Mouse (Mus musculus): ENCODE data around the gene F2r. TPM values are rescaled to one million over a fixed set of nuclear protein-coding genes. Genes with fewer than 3 reads are reported as not detected.
A peak's percentile ranks its signal among the peaks of the same experiment; 100 is the strongest.

F2r gene
- polyA plus RNA-seq, 1 experiment from 2014 or later, result 134 TPM

- Histone ChIP-seq H3K4me3 (ENCODE audit: low read depth, low read length) (no peak overlapping the region), H3K27me3 (replicated peaks; ENCODE audit: insufficient read depth, low read length) (no peaks in the 10 kb centered on the region), H3K9ac (replicated peaks; ENCODE audit: low read depth) (no peak overlapping the region), H3K27ac (ENCODE audit: low read length) (no peak overlapping the region), H3K4me2 (replicated peaks; ENCODE audit: low read depth, low read length) (no peak overlapping the region), H3K4me1 (ENCODE audit: insufficient read depth, low read depth, low read length) (no peaks in the 10 kb centered on the region), H3K9me3 (ENCODE audit: low read length) (no peaks in the 10 kb centered on the region), H3K36me3 (ENCODE audit: insufficient read depth, low read length) (0 out of 2 replicates have a peak, but pooled peaks cover 1% of the 10 kb centered on the region)
- 0 out of 2 replicates have a peak, but pooled peaks have one; percentile 13 for ATAC-seq
- 75% methylated on average over 5 of the region's 5 CpGs for WGBS
- TF ChIP-seq EP300 (IDR thresholded peaks at IDR 0.05) (no peak), CTCF (IDR thresholded peaks at IDR 0.05) (no peak)
- no peak for DNase-seq (ENCODE audit: low spot score)
Measured at GRCm38 (mm10) chr13:95595921-95596320, 22.4 kb downstream of the F2r start.

DNA sequence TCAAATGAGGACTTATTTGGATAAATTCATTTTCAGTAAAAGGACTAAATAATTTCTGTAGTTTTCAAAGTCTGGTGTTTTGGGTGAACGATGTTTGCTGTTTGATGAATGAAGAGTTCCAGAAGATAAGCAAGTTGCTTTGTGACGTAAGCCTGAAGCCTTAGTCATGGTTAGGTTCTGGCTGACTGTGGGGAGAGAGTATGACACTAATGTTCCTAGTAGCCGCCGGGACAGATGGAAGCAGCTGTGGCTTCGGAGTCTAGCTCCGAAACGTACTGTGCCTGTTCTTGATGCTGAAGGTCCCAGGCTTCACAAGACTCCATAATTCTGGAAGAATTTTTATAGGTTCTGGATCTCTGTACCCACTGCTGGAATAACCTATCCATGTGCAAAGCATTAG, 22.9 kb downstream of the F2r start:
- 61% methylated on average over 7 of the region's 7 CpGs for WGBS
- Histone ChIP-seq H3K4me3 (ENCODE audit: low read depth, low read length) (no peak overlapping the region), H3K27ac (ENCODE audit: low read length) (no peak overlapping the region), H3K36me3 (ENCODE audit: insufficient read depth, low read length) (no peaks in the 10 kb centered on the region), H3K4me1 (ENCODE audit: insufficient read depth, low read depth, low read length) (no peaks in the 10 kb centered on the region), H3K9ac (replicated peaks; ENCODE audit: low read depth) (no peak overlapping the region), H3K9me3 (ENCODE audit: low read length) (no peaks in the 10 kb centered on the region), H3K4me2 (replicated peaks; ENCODE audit: low read depth, low read length) (no peak overlapping the region), H3K27me3 (replicated peaks; ENCODE audit: insufficient read depth, low read length) (no peaks in the 10 kb centered on the region)
- DNase-seq (ENCODE audit: low spot score) (peak; percentile 80), ATAC-seq (peak; percentile 83)
- 0 out of 2 replicates have a peak, but pooled peaks have one; percentile 29 for TF ChIP-seq EP300 (IDR thresholded peaks at IDR 0.05)
- no peak for TF ChIP-seq CTCF (IDR thresholded peaks at IDR 0.05)

DNA sequence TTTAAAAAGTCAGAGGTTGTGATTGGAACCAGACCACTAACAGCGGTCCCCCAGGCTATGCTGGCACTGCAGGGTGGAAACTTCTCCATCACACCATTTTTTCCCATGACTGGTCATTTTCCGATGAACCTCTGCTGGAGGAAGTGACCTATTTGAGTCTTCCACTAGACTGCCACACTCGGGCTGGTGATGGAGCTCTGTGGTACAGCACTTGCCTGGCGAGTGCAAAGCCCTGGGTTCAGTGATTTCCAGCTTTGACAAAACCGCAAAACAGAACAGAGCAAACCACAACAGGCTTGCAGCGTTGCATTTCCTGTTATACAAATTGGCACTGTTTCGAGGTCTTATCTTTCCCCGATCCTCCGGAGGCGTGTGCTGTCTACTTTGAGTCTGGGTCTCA, 25.4 kb downstream of the F2r start:
- ATAC-seq (no peak), DNase-seq (ENCODE audit: low spot score) (no peak)
- Histone ChIP-seq H3K27me3 (replicated peaks; ENCODE audit: insufficient read depth, low read length) (no peaks in the 10 kb centered on the region), H3K4me2 (replicated peaks; ENCODE audit: low read depth, low read length) (no peak overlapping the region), H3K9ac (replicated peaks; ENCODE audit: low read depth) (no peak overlapping the region), H3K4me3 (ENCODE audit: low read depth, low read length) (no peak overlapping the region), H3K36me3 (ENCODE audit: insufficient read depth, low read length) (no peaks in the 10 kb centered on the region), H3K27ac (ENCODE audit: low read length) (no peak overlapping the region), H3K9me3 (ENCODE audit: low read length) (no peaks in the 10 kb centered on the region), H3K4me1 (ENCODE audit: insufficient read depth, low read depth, low read length) (no peaks in the 10 kb centered on the region)
- no peak for TF ChIP-seq EP300 (IDR thresholded peaks at IDR 0.05)
- no peak for TF ChIP-seq CTCF (IDR thresholded peaks at IDR 0.05)
- 51% methylated on average over 10 of the region's 10 CpGs for WGBS

GRCm38 (mm10) chr13:95591606-95592005, 26.7 kb downstream of the F2r start:
- WGBS, result 87% methylated on average over 3 of the region's 3 CpGs
- no peak for DNase-seq (ENCODE audit: low spot score)
- Histone ChIP-seq H3K4me3 (ENCODE audit: low read depth, low read length) (no peak overlapping the region), H3K4me2 (replicated peaks; ENCODE audit: low read depth, low read length) (no peak overlapping the region), H3K9me3 (ENCODE audit: low read length) (no peaks in the 10 kb centered on the region), H3K27me3 (replicated peaks; ENCODE audit: insufficient read depth, low read length) (no peaks in the 10 kb centered on the region), H3K4me1 (ENCODE audit: insufficient read depth, low read depth, low read length) (no peaks in the 10 kb centered on the region), H3K9ac (replicated peaks; ENCODE audit: low read depth) (no peak overlapping the region), H3K27ac (ENCODE audit: low read length) (no peak overlapping the region), H3K36me3 (ENCODE audit: insufficient read depth, low read length) (no peaks in the 10 kb centered on the region)
- TF ChIP-seq EP300 (IDR thresholded peaks at IDR 0.05), result no peak
- TF ChIP-seq CTCF (IDR thresholded peaks at IDR 0.05), result no peak
- ATAC-seq, result no peak

- no peak for TF ChIP-seq EP300 (IDR thresholded peaks at IDR 0.05)
- no peak for TF ChIP-seq CTCF (IDR thresholded peaks at IDR 0.05)
- H3K4me2 ChIP-seq (replicated peaks; ENCODE audit: low read depth, low read length), result no peak overlapping the region
Measured at GRCm38 (mm10) chr13:95587628-95588027, 30.7 kb downstream of the F2r start.

GRCm38 (mm10) chr13:95584898-95585297, 33.4 kb downstream of the F2r start:
- no peak for ATAC-seq
- H3K9me3 ChIP-seq (ENCODE audit: low read length), result no peaks in the 10 kb centered on the region

More at GRCm38 (mm10) chr13:95587628-95588027, 30.7 kb downstream of the F2r start:
- ATAC-seq (no peak), DNase-seq (ENCODE audit: low spot score) (no peak)
- Histone ChIP-seq H3K9ac (replicated peaks; ENCODE audit: low read depth) (no peak overlapping the region), H3K4me1 (ENCODE audit: insufficient read depth, low read depth, low read length) (no peaks in the 10 kb centered on the region), H3K27ac (ENCODE audit: low read length) (no peak overlapping the region), H3K4me3 (ENCODE audit: low read depth, low read length) (no peak overlapping the region), H3K27me3 (replicated peaks; ENCODE audit: insufficient read depth, low read length) (no peaks in the 10 kb centered on the region), H3K9me3 (ENCODE audit: low read length) (no peaks in the 10 kb centered on the region), H3K36me3 (ENCODE audit: insufficient read depth, low read length) (no peaks in the 10 kb centered on the region)
- WGBS, result 82% methylated on average over 4 of the region's 4 CpGs

More at GRCm38 (mm10) chr13:95584898-95585297, 33.4 kb downstream of the F2r start:
- H3K36me3 ChIP-seq (ENCODE audit: insufficient read depth, low read length), result no peaks in the 10 kb centered on the region
- no peaks in the 10 kb centered on the region for H3K4me1 ChIP-seq (ENCODE audit: insufficient read depth, low read depth, low read length)
- H3K27ac ChIP-seq (ENCODE audit: low read length), result no peak overlapping the region
- DNase-seq (ENCODE audit: low spot score), result no peak
- TF ChIP-seq EP300 (IDR thresholded peaks at IDR 0.05), result no peak
- TF ChIP-seq CTCF (IDR thresholded peaks at IDR 0.05), result no peak
- H3K4me2 ChIP-seq (replicated peaks; ENCODE audit: low read depth, low read length), result no peak overlapping the region
- no peaks in the 10 kb centered on the region for H3K27me3 ChIP-seq (replicated peaks; ENCODE audit: insufficient read depth, low read length)
- WGBS, result 71% methylated on average over 5 of the region's 5 CpGs
- no peak overlapping the region for H3K4me3 ChIP-seq (ENCODE audit: low read depth, low read length)
- no peak overlapping the region for H3K9ac ChIP-seq (replicated peaks; ENCODE audit: low read depth)

Measured in lung, postnatal 0 days (tissue).